Mouse (Mus musculus): ENCODE data around the gene Serinc3. TPM values are rescaled to one million over a fixed set of nuclear protein-coding genes. Genes with fewer than 3 reads are reported as not detected.
A peak's percentile ranks its signal among the peaks of the same experiment; 100 is the strongest.
"Not testable (repeated sequence)": the region's sequence is repeated elsewhere in the genome, so short reads cannot be mapped to it uniquely, and the experiment has no call there.

Serinc3 gene
- polyA plus RNA-seq, 1 experiment from 2014 or later = 112 TPM

DNA sequence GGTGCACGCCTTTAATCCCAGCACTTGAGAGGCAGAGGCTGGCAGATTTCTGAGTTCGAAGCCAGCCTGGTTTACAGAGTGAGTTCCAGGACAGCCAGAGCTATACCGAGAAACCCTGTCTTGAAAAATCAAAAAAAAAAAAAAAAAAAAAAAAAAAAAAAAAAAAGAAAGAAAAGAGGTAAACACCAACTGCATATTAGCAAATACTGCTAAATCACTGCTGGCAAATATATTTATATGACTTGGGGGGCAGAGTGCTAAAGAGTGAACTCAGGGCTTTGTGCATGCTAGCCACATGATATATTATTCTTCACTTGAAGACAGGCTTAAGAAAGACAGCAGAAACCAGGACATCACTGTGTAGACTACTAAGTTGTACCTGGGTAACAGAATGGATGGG is 23.5 kb downstream of the Serinc3 start:
- not testable (repeated sequence) for DNase-seq; H3K4me2 ChIP-seq; H3K9me3 ChIP-seq (replicated peaks); H3K4me3 ChIP-seq (replicated peaks); ATAC-seq (ENCODE audit: low read depth); H3K9ac ChIP-seq; H3K27me3 ChIP-seq; H3K4me1 ChIP-seq (replicated peaks); H3K27ac ChIP-seq
- WGBS (ENCODE audit: insufficient replicate concordance) = 86% methylated on average over 3 of the region's 3 CpGs
- H3K36me3 ChIP-seq = peaks cover 98% of the 10 kb centered on the region

DNA sequence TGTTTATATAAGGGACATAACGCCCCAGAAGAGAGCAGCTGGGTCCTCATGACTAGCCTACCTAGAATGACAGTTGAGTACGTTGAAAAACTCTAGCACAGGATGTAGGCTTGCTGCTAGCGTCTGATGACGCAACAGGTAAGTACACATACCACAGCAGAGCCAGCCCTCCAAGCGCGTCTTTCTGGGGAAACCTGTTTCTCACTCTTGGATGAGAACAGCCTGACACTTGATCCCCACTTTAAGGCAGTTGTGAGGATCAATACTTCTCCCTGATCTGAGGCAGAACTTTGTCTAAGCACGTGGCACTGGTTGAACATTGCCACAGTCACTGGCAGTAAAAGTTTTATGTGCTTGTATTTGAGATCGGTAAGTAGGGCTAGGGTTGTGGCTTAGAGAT is 24.5 kb downstream of the Serinc3 start:
- H3K9ac ChIP-seq = no peak overlapping the region
- DNase-seq = no peak
- WGBS (ENCODE audit: insufficient replicate concordance) = 74% methylated on average over 8 of the region's 8 CpGs
- H3K27me3 ChIP-seq = no peaks in the 10 kb centered on the region
- H3K9me3 ChIP-seq (replicated peaks) = no peaks in the 10 kb centered on the region
- no peak overlapping the region for H3K27ac ChIP-seq
- no peaks in the 10 kb centered on the region for H3K4me1 ChIP-seq (replicated peaks)
- ATAC-seq (ENCODE audit: low read depth) = peak; percentile 29; the same call in 1 of the 2 replicates
- H3K36me3 ChIP-seq = peaks cover 98% of the 10 kb centered on the region
- H3K4me3 ChIP-seq (replicated peaks) = no peak overlapping the region
- no peak overlapping the region for H3K4me2 ChIP-seq

DNA sequence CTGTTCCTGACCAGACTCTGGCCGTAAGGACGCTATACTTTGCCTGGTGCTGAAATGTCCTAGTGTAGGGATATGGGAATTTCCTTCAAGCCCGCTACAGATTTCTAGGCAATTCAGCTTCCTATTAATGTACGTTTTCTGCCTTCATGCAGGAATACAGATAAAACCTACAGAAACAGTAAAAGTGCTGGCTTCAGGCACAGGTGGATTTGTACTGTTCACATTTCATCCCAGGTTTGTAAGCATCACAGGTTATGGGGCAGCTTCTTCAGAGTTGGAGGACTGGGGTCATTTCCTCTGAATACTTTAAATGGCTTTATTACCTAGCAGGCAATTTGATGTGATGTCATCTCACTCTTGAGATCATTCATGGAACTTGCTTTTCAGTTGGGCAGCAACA is 27.1 kb downstream of the Serinc3 start:
- no peaks in the 10 kb centered on the region for H3K4me1 ChIP-seq (replicated peaks)
- H3K36me3 ChIP-seq = peaks cover 100% of the 10 kb centered on the region
- H3K9ac ChIP-seq = no peak overlapping the region
- no peak overlapping the region for H3K4me3 ChIP-seq (replicated peaks)
- no peak for ATAC-seq (ENCODE audit: low read depth)
- H3K27ac ChIP-seq = no peak overlapping the region
- H3K27me3 ChIP-seq = no peaks in the 10 kb centered on the region
- H3K9me3 ChIP-seq (replicated peaks) = no peaks in the 10 kb centered on the region
- no peak for DNase-seq
- no peak overlapping the region for H3K4me2 ChIP-seq
- 85% methylated on average over 4 of the region's 4 CpGs for WGBS (ENCODE audit: insufficient replicate concordance)

DNA sequence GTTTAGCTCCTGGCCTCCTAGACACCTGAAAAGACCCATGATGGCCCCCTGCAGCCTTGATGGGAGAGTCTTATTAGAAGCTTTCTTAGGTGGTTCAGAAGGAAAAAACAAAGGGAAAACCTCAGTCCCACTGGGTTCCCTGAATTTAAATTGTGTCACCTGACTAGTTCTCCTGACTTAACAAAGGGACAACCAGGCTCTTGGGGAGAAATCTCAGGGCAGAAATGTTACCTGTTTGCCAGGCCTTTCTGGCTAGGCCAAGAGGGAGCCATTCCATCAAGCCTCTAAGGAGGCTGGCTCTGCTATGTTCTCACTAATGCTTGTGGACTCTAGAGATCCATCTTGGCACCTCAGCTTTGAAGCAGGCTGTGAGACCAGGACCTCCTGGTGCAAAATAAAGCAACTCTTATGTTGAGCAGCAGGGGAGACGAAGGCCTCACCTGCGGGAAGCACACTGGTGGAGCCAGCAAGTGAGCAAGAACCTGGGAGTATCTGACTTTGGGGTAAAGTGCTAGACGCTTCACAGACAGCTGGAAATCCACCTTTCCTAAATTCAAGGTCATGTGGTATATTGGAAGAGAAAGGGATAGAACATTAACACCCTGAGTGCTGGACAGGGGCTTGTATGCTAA is 27.6 kb downstream of the Serinc3 start:
- Histone ChIP-seq H3K9me3 (replicated peaks) (no peaks in the 10 kb centered on the region), H3K27me3 (no peaks in the 10 kb centered on the region), H3K9ac (no peak overlapping the region), H3K27ac (peak overlapping the region; percentile 44; the same call in 1 of the 2 replicates), H3K4me2 (no peak overlapping the region), H3K4me3 (replicated peaks) (no peak overlapping the region), H3K36me3 (peaks cover 99% of the 10 kb centered on the region), H3K4me1 (replicated peaks) (no peaks in the 10 kb centered on the region)
- ATAC-seq (ENCODE audit: low read depth) = peak; percentile 16; the same call in 1 of the 2 replicates
- DNase-seq = no peak
- WGBS (ENCODE audit: insufficient replicate concordance) = 74% methylated on average over 3 of the region's 3 CpGs

DNA sequence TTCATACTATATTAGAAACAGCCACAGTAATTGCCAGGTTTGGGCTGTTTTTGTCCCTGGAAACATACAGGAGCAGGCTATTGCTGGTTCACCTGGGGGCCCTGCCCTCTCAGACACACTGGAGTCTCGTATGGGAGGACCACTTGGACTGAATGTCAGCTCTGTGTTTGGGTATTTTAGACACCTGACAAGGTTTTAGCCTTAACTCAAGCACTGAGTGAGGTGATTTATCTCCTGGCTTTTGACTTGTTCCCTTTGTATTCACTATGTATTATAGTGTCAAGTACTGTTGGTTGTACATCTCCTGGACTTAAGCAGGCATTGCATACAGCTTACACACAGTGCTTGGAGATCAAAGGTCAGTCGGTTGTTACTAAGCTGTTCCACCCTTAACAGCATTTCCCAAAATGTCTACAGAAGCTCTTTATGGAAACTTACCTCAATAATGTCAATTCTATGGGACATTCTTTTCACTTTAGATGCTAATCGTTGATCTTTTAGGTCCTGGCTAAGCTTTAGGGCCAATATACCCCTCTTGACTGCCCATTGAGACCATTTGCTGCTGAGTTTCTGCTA is 28.2 kb downstream of the Serinc3 start:
- no peak overlapping the region for H3K9ac ChIP-seq
- H3K27ac ChIP-seq = peak overlapping the region; percentile 44
- DNase-seq = no peak
- no peak overlapping the region for H3K4me2 ChIP-seq
- H3K4me1 ChIP-seq (replicated peaks) = no peaks in the 10 kb centered on the region
- no peaks in the 10 kb centered on the region for H3K9me3 ChIP-seq (replicated peaks)
- 71% methylated on average over 3 of the region's 3 CpGs for WGBS (ENCODE audit: insufficient replicate concordance)
- no peak for ATAC-seq (ENCODE audit: low read depth)
- no peaks in the 10 kb centered on the region for H3K27me3 ChIP-seq
- H3K36me3 ChIP-seq = peaks cover 99% of the 10 kb centered on the region
- H3K4me3 ChIP-seq (replicated peaks) = no peak overlapping the region

DNA sequence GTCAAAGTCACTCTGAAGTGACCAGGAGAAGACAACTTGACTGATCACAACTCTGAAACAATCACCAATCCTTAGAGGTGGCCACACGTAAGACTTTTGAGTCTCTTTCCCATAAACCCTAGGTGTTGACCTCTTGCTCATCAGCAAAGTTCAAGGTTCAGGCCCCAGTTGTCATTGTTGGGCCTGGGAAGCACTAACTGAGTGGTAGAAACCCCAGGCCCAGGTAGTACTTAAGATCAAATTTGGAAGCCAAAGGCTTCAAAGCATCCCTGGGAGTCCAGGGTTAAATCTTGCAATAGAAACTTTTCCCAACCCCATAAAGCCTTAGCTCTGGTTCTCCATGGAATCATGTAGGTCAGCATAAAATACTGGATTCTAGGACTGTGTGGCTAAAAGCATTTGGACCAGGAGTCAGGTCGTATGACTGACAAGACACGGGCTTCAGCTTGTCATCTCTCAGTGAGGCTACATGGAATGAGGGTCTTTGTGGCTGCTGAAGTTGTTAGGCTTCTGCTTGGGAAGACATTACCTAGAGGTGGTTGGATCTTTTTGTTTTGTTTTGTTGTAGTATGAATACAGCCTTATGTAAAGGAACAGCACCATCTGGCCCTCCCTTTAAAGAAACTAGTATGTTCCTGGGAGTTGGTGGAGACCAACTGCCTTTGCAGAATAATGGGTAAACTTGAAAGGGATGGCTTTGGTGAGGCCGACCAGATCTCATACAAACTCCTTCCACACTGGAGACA is 28.9 kb downstream of the Serinc3 start:
- Histone ChIP-seq H3K27ac (peak overlapping the region; percentile 37; the same call in 1 of the 2 replicates), H3K9me3 (replicated peaks) (no peaks in the 10 kb centered on the region), H3K4me3 (replicated peaks) (no peak overlapping the region), H3K27me3 (no peaks in the 10 kb centered on the region), H3K4me2 (no peak overlapping the region), H3K9ac (no peak overlapping the region), H3K4me1 (replicated peaks) (no peaks in the 10 kb centered on the region), H3K36me3 (peaks cover 99% of the 10 kb centered on the region)
- WGBS (ENCODE audit: insufficient replicate concordance) = 75% methylated on average over 4 of the region's 4 CpGs
- no peak for ATAC-seq (ENCODE audit: low read depth)
- no peak for DNase-seq

DNA sequence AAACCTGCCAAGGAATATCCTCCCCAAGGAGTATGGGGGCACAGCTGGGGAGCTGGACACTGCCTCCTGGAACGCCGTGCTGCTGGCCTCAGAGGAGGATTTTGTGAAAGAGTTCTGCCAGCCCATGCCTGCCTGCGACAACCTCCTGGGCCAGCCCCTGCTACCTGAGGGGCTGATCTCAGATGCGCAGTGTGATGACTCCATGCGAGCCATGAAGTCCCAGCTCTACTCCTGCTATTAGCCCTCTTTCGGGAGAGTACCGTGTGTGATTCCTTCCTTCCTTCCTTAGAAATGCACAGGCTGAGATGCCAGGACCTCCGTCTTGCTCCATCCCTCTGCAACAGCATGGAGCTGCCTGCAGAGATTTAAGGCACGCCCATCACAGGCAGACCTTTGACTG is 29.5 kb downstream of the Serinc3 start:
- no peak overlapping the region for H3K4me2 ChIP-seq
- no peaks in the 10 kb centered on the region for H3K27me3 ChIP-seq
- no peaks in the 10 kb centered on the region for H3K4me1 ChIP-seq (replicated peaks)
- no peaks in the 10 kb centered on the region for H3K9me3 ChIP-seq (replicated peaks)
- H3K36me3 ChIP-seq = peaks cover 99% of the 10 kb centered on the region
- H3K4me3 ChIP-seq (replicated peaks) = no peak overlapping the region
- no peak overlapping the region for H3K9ac ChIP-seq
- no peak for ATAC-seq (ENCODE audit: low read depth)
- no peak overlapping the region for H3K27ac ChIP-seq
- 89% methylated on average over 9 of the region's 9 CpGs for WGBS (ENCODE audit: insufficient replicate concordance)
- no peak for DNase-seq

DNA sequence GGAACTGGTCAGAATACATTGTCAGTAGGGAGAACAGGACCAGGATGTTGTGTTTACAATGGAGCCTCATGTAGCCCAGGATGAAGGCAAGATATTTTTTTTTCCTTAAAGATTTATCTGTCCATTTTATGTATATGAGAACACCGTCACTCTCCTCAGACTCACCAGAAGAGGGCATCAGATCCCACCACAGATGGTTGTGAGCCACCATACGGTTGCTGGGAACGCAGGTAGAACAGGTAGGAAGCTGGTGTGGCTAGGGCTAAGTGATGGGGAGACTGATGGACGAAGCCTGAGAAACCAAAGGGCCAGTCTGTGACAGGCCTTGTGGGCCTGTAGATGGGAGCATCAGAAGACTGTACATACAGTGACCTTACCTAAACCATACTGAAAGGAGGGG is 30.9 kb downstream of the Serinc3 start:
- Histone ChIP-seq H3K4me2 (no peak overlapping the region), H3K36me3 (peaks cover 96% of the 10 kb centered on the region), H3K27me3 (no peaks in the 10 kb centered on the region), H3K27ac (no peak overlapping the region), H3K4me1 (replicated peaks) (no peaks in the 10 kb centered on the region), H3K9me3 (replicated peaks) (no peaks in the 10 kb centered on the region), H3K9ac (no peak overlapping the region), H3K4me3 (replicated peaks) (no peak overlapping the region)
- DNase-seq (no peak), ATAC-seq (ENCODE audit: low read depth) (no peak)
- 87% methylated on average over 4 of the region's 4 CpGs for WGBS (ENCODE audit: insufficient replicate concordance)

DNA sequence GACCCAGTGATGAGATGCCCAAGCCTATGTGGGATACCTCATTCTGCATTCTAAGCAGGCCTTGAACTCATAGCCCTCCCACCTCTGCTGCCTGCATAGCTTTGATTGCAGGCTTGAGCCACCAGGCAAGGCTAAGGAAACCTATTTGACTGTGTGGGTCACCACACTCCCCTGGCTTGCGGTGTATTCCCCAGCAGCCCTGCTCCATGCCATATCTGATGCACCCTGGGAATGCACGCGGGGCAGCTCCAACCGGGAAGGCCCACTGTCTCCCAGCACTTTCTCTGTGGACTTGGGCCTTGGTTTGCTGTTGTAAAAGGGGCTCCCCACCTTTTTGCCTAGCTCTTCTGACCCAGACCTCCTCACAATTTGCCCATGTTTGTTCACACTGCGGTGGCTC is 31.7 kb downstream of the Serinc3 start:
- Histone ChIP-seq H3K9ac (no peak overlapping the region), H3K27ac (no peak overlapping the region), H3K4me2 (no peak overlapping the region), H3K9me3 (replicated peaks) (no peaks in the 10 kb centered on the region), H3K27me3 (no peaks in the 10 kb centered on the region), H3K36me3 (peaks cover 89% of the 10 kb centered on the region), H3K4me3 (replicated peaks) (no peak overlapping the region), H3K4me1 (replicated peaks) (peaks cover 3% of the 10 kb centered on the region; the same call in 1 of the 2 replicates)
- WGBS (ENCODE audit: insufficient replicate concordance) = 90% methylated on average over 5 of the region's 5 CpGs
- DNase-seq (no peak), ATAC-seq (ENCODE audit: low read depth) (no peak)

DNA sequence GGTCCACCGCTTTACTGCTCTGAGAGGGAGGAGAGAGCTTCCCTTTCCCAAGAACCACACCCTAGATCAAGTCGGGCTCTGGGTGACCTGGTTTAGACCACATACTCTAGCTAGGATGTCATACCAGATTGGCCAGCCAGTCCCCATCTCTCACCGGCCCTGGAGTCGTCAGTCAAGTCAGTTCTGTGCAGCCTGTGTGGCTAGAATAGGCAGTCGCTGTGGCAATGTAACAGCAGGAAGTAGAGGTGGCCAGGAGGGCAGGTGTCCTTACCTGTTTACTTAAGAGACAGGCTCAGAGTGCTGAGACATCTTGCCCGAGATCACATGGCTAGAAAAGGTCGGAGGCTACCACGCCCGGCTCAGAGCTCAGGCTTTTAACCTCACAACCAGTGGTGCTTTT is 33.8 kb downstream of the Serinc3 start:
- 80% methylated on average over 9 of the region's 9 CpGs for WGBS (ENCODE audit: insufficient replicate concordance)
- ATAC-seq (ENCODE audit: low read depth) = no peak
- Histone ChIP-seq H3K4me2 (no peak overlapping the region), H3K9ac (no peak overlapping the region), H3K4me1 (replicated peaks) (peaks cover 15% of the 10 kb centered on the region), H3K27ac (no peak overlapping the region), H3K9me3 (replicated peaks) (no peaks in the 10 kb centered on the region), H3K4me3 (replicated peaks) (no peak overlapping the region), H3K27me3 (no peaks in the 10 kb centered on the region), H3K36me3 (peaks cover 79% of the 10 kb centered on the region)
- no peak for DNase-seq

DNA sequence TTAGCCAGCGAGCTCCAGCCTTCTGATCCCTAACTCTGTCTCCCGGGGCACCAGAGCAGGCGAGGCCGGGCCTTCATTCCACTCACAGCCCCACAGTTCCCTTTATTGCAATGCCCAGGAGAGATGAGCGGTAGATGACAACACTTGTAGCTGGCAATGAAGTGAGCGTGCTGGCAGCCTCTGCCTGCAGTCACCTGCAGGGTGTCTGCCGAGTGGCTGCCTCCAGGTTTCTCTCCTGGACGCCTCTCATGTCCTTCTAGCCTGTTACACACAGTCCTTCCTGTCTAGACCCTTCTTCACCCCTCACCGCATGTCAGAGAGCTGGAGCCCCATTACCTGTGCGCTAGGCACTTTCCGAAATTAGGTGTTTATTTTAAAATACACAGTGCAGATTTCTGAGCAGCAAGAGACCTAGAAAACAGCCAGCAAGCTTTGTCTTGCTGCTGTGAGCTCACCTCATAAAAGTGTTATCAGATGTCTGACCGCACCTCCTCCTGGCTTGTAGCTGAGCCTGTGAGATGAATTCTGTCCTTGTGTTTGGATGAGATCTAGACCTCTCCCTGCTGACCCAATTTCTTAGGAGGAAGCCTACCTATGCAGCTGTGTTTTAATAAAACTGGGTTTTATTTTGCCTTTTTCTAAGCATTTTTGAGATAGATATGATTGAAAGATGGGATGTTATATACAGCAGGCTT is 35.5 kb downstream of the Serinc3 start:
- Histone ChIP-seq H3K36me3 (peaks cover 62% of the 10 kb centered on the region), H3K4me3 (replicated peaks) (no peak overlapping the region), H3K9ac (no peak overlapping the region), H3K4me1 (replicated peaks) (peaks cover 33% of the 10 kb centered on the region), H3K27me3 (no peaks in the 10 kb centered on the region), H3K4me2 (no peak overlapping the region), H3K27ac (no peak overlapping the region), H3K9me3 (replicated peaks) (no peaks in the 10 kb centered on the region)
- DNase-seq = no peak
- 80% methylated on average over 12 of the region's 12 CpGs for WGBS (ENCODE audit: insufficient replicate concordance)
- no peak for ATAC-seq (ENCODE audit: low read depth)
